In genomic region chr9:70838132-70838911, GRCm38 (mm10) we compare ENCODE assay signal across 10 mouse cellular contexts.
DNase-seq lines count a peak whose midpoint lies in the region; ATAC-seq and TF ChIP-seq lines count a peak whose summit lies in the region.
"Had no signal": no experiment of that assay in that cellular context is flagged by ENCODE, and none has a peak within 500 bp of the region (broad histone marks: within the 10 kb centered on the region; RNA-seq: fewer than 3 reads in every experiment).

No protein-coding gene starts in this region.

- DNase-seq in thymus, postnatal 25 days, result peak; percentile 8
- DNase-seq in thymus, postnatal 4 days, result no peak
- peak; percentile 30 for DNase-seq in lung, postnatal 10 days
- no peak for DNase-seq in frontal cortex, postnatal 25 days (ENCODE audit: low spot score in 2 of 2)
- DNase-seq in gastrocnemius, postnatal 4 days (ENCODE audit: low spot score in 2 of 2), result no peak
- no peak for DNase-seq in forebrain, postnatal 0 days
- DNase-seq: adrenal gland, postnatal 14 days; kidney, postnatal 4 days had no signal

- no peak for ATAC-seq in heart, embryonic 13.5 days (ENCODE audit: extremely low read depth, insufficient number of reproducible peaks, low FRiP score, low TSS enrichment)
- ATAC-seq in forebrain, postnatal 0 days, result no peak

- no peak for TF ChIP-seq CTCF in forebrain, postnatal 0 days (IDR thresholded peaks at IDR 0.05; ENCODE audit: low read depth)

- H3K4me2 ChIP-seq in heart, embryonic 13.5 days, result no peak overlapping the region
- H3K4me2 ChIP-seq in forebrain, postnatal 0 days (ENCODE audit: low read depth), result no peak overlapping the region

- no peaks in the 10 kb centered on the region for H3K27me3 ChIP-seq in heart, embryonic 13.5 days (replicated peaks)
- H3K27me3 ChIP-seq in forebrain, postnatal 0 days (ENCODE audit: insufficient read depth, low read length), result no peaks in the 10 kb centered on the region

- H3K4me3 ChIP-seq in heart, embryonic 13.5 days, result no peak overlapping the region
- no peak overlapping the region for H3K4me3 ChIP-seq in forebrain, postnatal 0 days (ENCODE audit: low read depth, low read length)
- H3K4me3 ChIP-seq: erythroblast, embryonic 14.5 days had no signal

- no peaks in the 10 kb centered on the region for H3K36me3 ChIP-seq in heart, embryonic 13.5 days
- no peaks in the 10 kb centered on the region for H3K36me3 ChIP-seq in forebrain, postnatal 0 days (ENCODE audit: insufficient read depth)

- H3K9me3 ChIP-seq in heart, embryonic 13.5 days, result no peaks in the 10 kb centered on the region
- H3K9me3 ChIP-seq in forebrain, postnatal 0 days (ENCODE audit: low read length), result no peaks in the 10 kb centered on the region

- H3K27ac ChIP-seq in heart, embryonic 13.5 days (replicated peaks), result peak overlapping the region; percentile 34
- no peak overlapping the region for H3K27ac ChIP-seq in forebrain, postnatal 0 days (ENCODE audit: low read depth, low read length)

- H3K9ac ChIP-seq in heart, embryonic 13.5 days, result no peak overlapping the region
- no peak overlapping the region for H3K9ac ChIP-seq in forebrain, postnatal 0 days

- WGBS in heart, embryonic 13.5 days, result 74% methylated on average over 10 of the region's 10 CpGs
- WGBS in forebrain, postnatal 0 days, result 83% methylated on average over 10 of the region's 10 CpGs

- peaks cover 74% of the 10 kb centered on the region for H3K4me1 ChIP-seq in heart, embryonic 13.5 days
- H3K4me1 ChIP-seq in forebrain, postnatal 0 days (ENCODE audit: insufficient read depth), result no peaks in the 10 kb centered on the region

Comparison
In these comparisons a context has a peak if more than half of its experiments do, and no peak if none do; other contexts are left out.
1. DNase-seq: peak in thymus, postnatal 25 days (single experiment) and lung, postnatal 10 days (single experiment); none in thymus, postnatal 4 days (single experiment), frontal cortex, postnatal 25 days (0 of 2), gastrocnemius, postnatal 4 days (0 of 2) and forebrain, postnatal 0 days (single experiment).